8 mouse cellular contexts compared by ENCODE assay signal in genomic region chr16:10489483-10489882, GRCm38 (mm10). TPM values are rescaled to one million over a fixed set of nuclear protein-coding genes. Genes with fewer than 3 reads are reported as not detected.
A peak's percentile ranks its signal among the peaks of the same experiment; 100 is the strongest.
DNase-seq lines count a peak whose midpoint lies in the region; ATAC-seq lines count a peak whose summit lies in the region.

No protein-coding gene starts in this region.

- 0 out of 2 replicates have a peak, but pooled peaks cover 4% of the 10 kb centered on the region for H3K27me3 ChIP-seq in embryonic facial prominence, embryonic 14.5 days (replicated peaks; ENCODE audit: control insufficient read depth, insufficient read depth, low read length)
- H3K27me3 ChIP-seq in neural tube, embryonic 15.5 days (replicated peaks) = no peaks in the 10 kb centered on the region

- peak; percentile 29 to 35 for DNase-seq in lung, adult 18-20 months
- no peak for DNase-seq in lung, postnatal 36 days
- DNase-seq in embryonic facial prominence, embryonic 14.5 days (ENCODE audit: low spot score) = peak; percentile 15
- DNase-seq in kidney, postnatal 10 days = peak; percentile 16
- no peak for DNase-seq in left cerebral cortex, adult 18-20 months (ENCODE audit: low spot score in 2 of 2)
- no peak for DNase-seq in left cerebral cortex, adult 9 months (ENCODE audit: low spot score in 2 of 2)
- no peak for DNase-seq in urinary bladder, postnatal 25 days (ENCODE audit: low spot score)

- 5% methylated on average over 9 of the region's 9 CpGs for WGBS in embryonic facial prominence, embryonic 14.5 days
- 23% methylated on average over 9 of the region's 9 CpGs for WGBS in neural tube, embryonic 15.5 days

- no peaks in the 10 kb centered on the region for H3K4me1 ChIP-seq in embryonic facial prominence, embryonic 14.5 days (ENCODE audit: control insufficient read depth, insufficient read depth, low read length)
- peaks cover 4% of the 10 kb centered on the region; the same call in 1 of the 2 replicates for H3K4me1 ChIP-seq in neural tube, embryonic 15.5 days

- H3K4me3 ChIP-seq in embryonic facial prominence, embryonic 14.5 days (ENCODE audit: low read depth, low read length) = peak overlapping the region; percentile 7; the same call in 1 of the 2 replicates
- H3K4me3 ChIP-seq in neural tube, embryonic 15.5 days (replicated peaks) = no peak overlapping the region

- H3K27ac ChIP-seq in embryonic facial prominence, embryonic 14.5 days (replicated peaks; ENCODE audit: low read depth, low read length) = no peak overlapping the region
- no peak overlapping the region for H3K27ac ChIP-seq in neural tube, embryonic 15.5 days (replicated peaks)

- no peak overlapping the region for H3K9ac ChIP-seq in embryonic facial prominence, embryonic 14.5 days (ENCODE audit: low read depth, low read length)
- H3K9ac ChIP-seq in neural tube, embryonic 15.5 days (replicated peaks) = no peak overlapping the region

- H3K36me3 ChIP-seq in embryonic facial prominence, embryonic 14.5 days (ENCODE audit: control insufficient read depth, insufficient read depth, low read length) = no peaks in the 10 kb centered on the region
- no peaks in the 10 kb centered on the region for H3K36me3 ChIP-seq in neural tube, embryonic 15.5 days

- ATAC-seq in embryonic facial prominence, embryonic 14.5 days (ENCODE audit: low read depth) = no peak
- no peak for ATAC-seq in neural tube, embryonic 15.5 days (ENCODE audit: low FRiP score)

- H3K4me2 ChIP-seq in embryonic facial prominence, embryonic 14.5 days (ENCODE audit: low read depth, low read length) = peak overlapping the region; percentile 42
- peak overlapping the region; percentile 37 for H3K4me2 ChIP-seq in neural tube, embryonic 15.5 days

- H3K9me3 ChIP-seq in embryonic facial prominence, embryonic 14.5 days (ENCODE audit: control insufficient read depth, low read length) = no peaks in the 10 kb centered on the region
- no peaks in the 10 kb centered on the region for H3K9me3 ChIP-seq in neural tube, embryonic 15.5 days (replicated peaks)

RNA-seq across cellular contexts. Expression of gene Ciita, which starts 9.6 kb away (rescaled TPM):
- 0.29 and 0.35 TPM in 2 replicates for polyA plus RNA-seq in embryonic facial prominence, embryonic 14.5 days (2014; fragmentation: Nextera tagmentation; extraction: Ambion mirVana)
- polyA plus RNA-seq in neural tube, embryonic 15.5 days (2015; fragmentation: Nextera tagmentation; extraction: Ambion mirVana) = 0.47 and 3.4 TPM in 2 replicates
- under 1 TPM; 0.19 to 0.37 TPM for total RNA-seq in left cerebral cortex, adult 18-20 months (2021)

RNA-seq across cellular contexts. Expression of gene Tvp23a, which starts 42.3 kb away (rescaled TPM):
- polyA plus RNA-seq in embryonic facial prominence, embryonic 14.5 days (2014; fragmentation: Nextera tagmentation; extraction: Ambion mirVana) = 13.2 and 14.7 TPM in 2 replicates
- 47.0 and 48.9 TPM in 2 replicates for polyA plus RNA-seq in neural tube, embryonic 15.5 days (2015; fragmentation: Nextera tagmentation; extraction: Ambion mirVana)
- 10 to 100 TPM; 28.1 to 28.2 TPM for total RNA-seq in left cerebral cortex, adult 18-20 months (2021)

RNA-seq across cellular contexts. Expression of gene Dexi, which starts 53.4 kb away (rescaled TPM):
- 28.0 and 30.3 TPM in 2 replicates for polyA plus RNA-seq in embryonic facial prominence, embryonic 14.5 days (2014; fragmentation: Nextera tagmentation; extraction: Ambion mirVana)
- polyA plus RNA-seq in neural tube, embryonic 15.5 days (2015; fragmentation: Nextera tagmentation; extraction: Ambion mirVana) = 17.4 and 18.3 TPM in 2 replicates
- total RNA-seq in left cerebral cortex, adult 18-20 months (2021) = 10 to 100 TPM; 64.4 to 69.2 TPM

RNA-seq across cellular contexts. Expression of gene Clec16a, which starts 55.7 kb away (rescaled TPM):
- polyA plus RNA-seq in embryonic facial prominence, embryonic 14.5 days (2014; fragmentation: Nextera tagmentation; extraction: Ambion mirVana) = 26.8 and 29.6 TPM in 2 replicates
- 62.6 and 71.6 TPM in 2 replicates for polyA plus RNA-seq in neural tube, embryonic 15.5 days (2015; fragmentation: Nextera tagmentation; extraction: Ambion mirVana)
- 10 to 100 TPM; 98.0 to 98.1 TPM for total RNA-seq in left cerebral cortex, adult 18-20 months (2021)

Comparison
In these comparisons a context has a peak if more than half of its experiments do, and no peak if none do; other contexts are left out.
1. DNase-seq: peak in lung, adult 18-20 months (2 of 2), embryonic facial prominence, embryonic 14.5 days (single experiment) and kidney, postnatal 10 days (single experiment); none in lung, postnatal 36 days (single experiment), left cerebral cortex, adult 18-20 months (0 of 2), left cerebral cortex, adult 9 months (0 of 2) and urinary bladder, postnatal 25 days (single experiment).